Mouse (Mus musculus): ENCODE measurements around the gene Usp54. TPM values are rescaled to one million over a fixed set of nuclear protein-coding genes. Genes with fewer than 3 reads are reported as not detected.
A peak's percentile ranks its signal among the peaks of the same experiment; 100 is the strongest.

Usp54 gene
- polyA plus RNA-seq (2014; fragmentation: Nextera tagmentation; extraction: Ambion mirVana): 20.8 and 21.0 TPM in 2 replicates

DNA sequence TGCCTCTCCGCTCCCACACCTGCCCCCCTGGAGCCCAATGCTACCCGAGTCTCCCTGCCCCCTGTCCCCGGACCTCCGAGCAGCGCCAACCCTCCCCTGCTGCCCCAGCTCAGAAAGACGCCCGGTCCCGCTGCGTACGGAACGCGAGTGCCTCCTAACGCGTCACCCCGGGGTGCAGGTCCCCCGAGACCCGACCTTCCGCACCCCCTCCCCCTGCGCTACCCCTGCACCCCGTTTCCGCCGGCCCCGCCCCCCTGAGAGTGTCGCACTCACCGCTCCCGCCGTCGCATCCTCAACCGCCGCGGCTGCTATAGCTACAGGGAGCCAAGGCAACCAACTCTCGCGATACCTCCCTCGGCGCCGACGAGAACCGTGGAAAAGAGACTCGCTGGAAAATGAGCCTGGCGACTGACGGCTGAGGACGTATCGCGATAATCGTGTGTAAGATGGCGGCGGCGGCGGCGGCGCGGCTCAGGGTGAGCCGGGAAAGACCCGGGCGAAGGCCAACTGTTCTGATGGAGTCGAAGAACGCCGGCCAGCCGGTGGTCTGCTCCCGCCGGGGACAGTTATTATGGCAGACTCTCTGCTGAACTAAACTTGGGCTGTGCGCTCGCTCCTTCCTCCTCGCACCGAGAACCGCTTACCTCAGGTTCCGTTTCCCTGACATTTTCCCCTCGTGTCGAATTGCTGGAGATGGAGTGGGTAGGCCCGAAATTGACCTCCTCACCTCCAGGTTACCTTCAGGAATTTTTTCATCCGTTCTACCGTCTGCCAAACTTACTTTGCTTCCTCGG lies at the start of gene Usp54:
Usp54 (minus strand) TSS at position 420 of the 794 bp plus-strand sequence.
- Histone ChIP-seq H3K9me3 (ENCODE audit: control insufficient read depth, low read length) (no peaks in the 10 kb centered on the region), H3K4me3 (ENCODE audit: low read depth, low read length) (peak within 1 kb of the TSS; percentile 79), H3K27ac (ENCODE audit: low read depth, low read length) (peak within 1 kb of the TSS; percentile 85), H3K9ac (ENCODE audit: low read length) (peak within 1 kb of the TSS; percentile 94), H3K36me3 (ENCODE audit: control insufficient read depth, insufficient read depth, low read length) (no peaks in the 10 kb centered on the region), H3K4me1 (replicated peaks; ENCODE audit: control insufficient read depth, insufficient read depth, low read length) (no peaks in the 10 kb centered on the region), H3K4me2 (ENCODE audit: low read depth, low read length, severe bottlenecking) (peak within 1 kb of the TSS; percentile 87), H3K27me3 (ENCODE audit: control insufficient read depth, insufficient read depth, low read length) (no peaks in the 10 kb centered on the region)
- DNase-seq (ENCODE audit: low spot score) (peak; percentile 98), ATAC-seq (replicated peaks; ENCODE audit: low FRiP score) (peak; percentile 96)
- under 1% methylated on average over 72 of the region's 73 CpGs for WGBS

- ATAC-seq (replicated peaks; ENCODE audit: low FRiP score) (no peak), DNase-seq (ENCODE audit: low spot score) (no peak)
- Histone ChIP-seq H3K4me1 (replicated peaks; ENCODE audit: control insufficient read depth, insufficient read depth, low read length) (no peaks in the 10 kb centered on the region), H3K36me3 (ENCODE audit: control insufficient read depth, insufficient read depth, low read length) (peaks cover 10% of the 10 kb centered on the region), H3K27ac (ENCODE audit: low read depth, low read length) (no peak overlapping the region), H3K9ac (ENCODE audit: low read length) (no peak overlapping the region), H3K4me2 (ENCODE audit: low read depth, low read length, severe bottlenecking) (no peak overlapping the region), H3K4me3 (ENCODE audit: low read depth, low read length) (no peak overlapping the region), H3K9me3 (ENCODE audit: control insufficient read depth, low read length) (no peaks in the 10 kb centered on the region), H3K27me3 (ENCODE audit: control insufficient read depth, insufficient read depth, low read length) (no peaks in the 10 kb centered on the region)
- whole genome bisulfite sequencing: 89% methylated on average over 2 of the region's 2 CpGs
Observed at GRCm38 (mm10) chr14:20689009-20689408, 48.1 kb upstream of the Usp54 start.

GRCm38 (mm10) chr14:20686576-20686975 lies 45.7 kb upstream of the Usp54 start:
- H3K4me3 ChIP-seq (ENCODE audit: low read depth, low read length): no peak overlapping the region
- DNase-seq (ENCODE audit: low spot score) (no peak), ATAC-seq (replicated peaks; ENCODE audit: low FRiP score) (no peak)
- H3K27me3 ChIP-seq (ENCODE audit: control insufficient read depth, insufficient read depth, low read length): no peaks in the 10 kb centered on the region
- no peaks in the 10 kb centered on the region for H3K4me1 ChIP-seq (replicated peaks; ENCODE audit: control insufficient read depth, insufficient read depth, low read length)
- peaks cover 14% of the 10 kb centered on the region for H3K36me3 ChIP-seq (ENCODE audit: control insufficient read depth, insufficient read depth, low read length)
- no peaks in the 10 kb centered on the region for H3K9me3 ChIP-seq (ENCODE audit: control insufficient read depth, low read length)
- no peak overlapping the region for H3K4me2 ChIP-seq (ENCODE audit: low read depth, low read length, severe bottlenecking)
- whole genome bisulfite sequencing: 97% methylated on average over 3 of the region's 3 CpGs
- H3K27ac ChIP-seq (ENCODE audit: low read depth, low read length): no peak overlapping the region
- H3K9ac ChIP-seq (ENCODE audit: low read length): no peak overlapping the region

DNA sequence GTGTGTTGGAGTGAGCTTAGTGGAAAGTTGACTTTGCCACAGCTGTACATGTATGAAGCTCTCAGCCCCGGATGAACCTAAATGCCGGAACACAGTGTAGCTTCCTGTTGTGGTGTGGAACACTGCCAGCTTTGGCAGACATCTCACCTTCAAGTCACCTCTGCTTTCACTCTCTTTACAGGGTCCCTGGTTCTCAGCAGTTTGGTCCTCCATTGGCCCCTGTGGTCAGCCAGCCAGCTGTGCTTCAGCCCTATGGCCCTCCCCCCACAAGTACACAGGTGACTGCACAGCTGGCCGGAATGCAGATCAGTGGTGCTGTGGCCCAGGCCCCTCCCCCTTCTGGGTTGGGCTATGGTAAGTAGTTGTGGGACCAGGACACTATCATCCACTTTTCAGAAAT lies 41.6 kb upstream of the Usp54 start:
- no peak overlapping the region for H3K9ac ChIP-seq (ENCODE audit: low read length)
- H3K4me1 ChIP-seq (replicated peaks; ENCODE audit: control insufficient read depth, insufficient read depth, low read length): no peaks in the 10 kb centered on the region
- no peaks in the 10 kb centered on the region for H3K27me3 ChIP-seq (ENCODE audit: control insufficient read depth, insufficient read depth, low read length)
- peaks cover 12% of the 10 kb centered on the region; the same call in 1 of the 2 replicates for H3K36me3 ChIP-seq (ENCODE audit: control insufficient read depth, insufficient read depth, low read length)
- no peak for DNase-seq (ENCODE audit: low spot score)
- no peaks in the 10 kb centered on the region for H3K9me3 ChIP-seq (ENCODE audit: control insufficient read depth, low read length)
- H3K4me2 ChIP-seq (ENCODE audit: low read depth, low read length, severe bottlenecking): no peak overlapping the region
- ATAC-seq (replicated peaks; ENCODE audit: low FRiP score): no peak
- H3K27ac ChIP-seq (ENCODE audit: low read depth, low read length): no peak overlapping the region
- no peak overlapping the region for H3K4me3 ChIP-seq (ENCODE audit: low read depth, low read length)
- 85% methylated on average over 3 of the region's 3 CpGs for WGBS

- Histone ChIP-seq H3K9ac (ENCODE audit: low read length) (no peak overlapping the region), H3K27me3 (ENCODE audit: control insufficient read depth, insufficient read depth, low read length) (no peaks in the 10 kb centered on the region), H3K36me3 (ENCODE audit: control insufficient read depth, insufficient read depth, low read length) (peaks cover 12% of the 10 kb centered on the region; the same call in 1 of the 2 replicates), H3K9me3 (ENCODE audit: control insufficient read depth, low read length) (no peaks in the 10 kb centered on the region), H3K4me1 (replicated peaks; ENCODE audit: control insufficient read depth, insufficient read depth, low read length) (no peaks in the 10 kb centered on the region), H3K27ac (ENCODE audit: low read depth, low read length) (no peak overlapping the region), H3K4me2 (ENCODE audit: low read depth, low read length, severe bottlenecking) (no peak overlapping the region), H3K4me3 (ENCODE audit: low read depth, low read length) (no peak overlapping the region)
- WGBS: 94% methylated on average over 2 of the region's 2 CpGs
- ATAC-seq (replicated peaks; ENCODE audit: low FRiP score): no peak
- no peak for DNase-seq (ENCODE audit: low spot score)
Observed at GRCm38 (mm10) chr14:20681742-20682141, 40.9 kb upstream of the Usp54 start.

GRCm38 (mm10) chr14:20677906-20678305 lies 37.0 kb upstream of the Usp54 start:
- H3K27ac ChIP-seq (ENCODE audit: low read depth, low read length): no peak overlapping the region
- no peak for ATAC-seq (replicated peaks; ENCODE audit: low FRiP score)
- DNase-seq (ENCODE audit: low spot score): no peak
- peaks cover 5% of the 10 kb centered on the region; the same call in 1 of the 2 replicates for H3K36me3 ChIP-seq (ENCODE audit: control insufficient read depth, insufficient read depth, low read length)
- no peaks in the 10 kb centered on the region for H3K9me3 ChIP-seq (ENCODE audit: control insufficient read depth, low read length)
- H3K4me2 ChIP-seq (ENCODE audit: low read depth, low read length, severe bottlenecking): no peak overlapping the region
- no peak overlapping the region for H3K4me3 ChIP-seq (ENCODE audit: low read depth, low read length)
- WGBS: 94% methylated on average over 4 of the region's 4 CpGs
- no peaks in the 10 kb centered on the region for H3K4me1 ChIP-seq (replicated peaks; ENCODE audit: control insufficient read depth, insufficient read depth, low read length)
- no peaks in the 10 kb centered on the region for H3K27me3 ChIP-seq (ENCODE audit: control insufficient read depth, insufficient read depth, low read length)
- H3K9ac ChIP-seq (ENCODE audit: low read length): no peak overlapping the region

DNA sequence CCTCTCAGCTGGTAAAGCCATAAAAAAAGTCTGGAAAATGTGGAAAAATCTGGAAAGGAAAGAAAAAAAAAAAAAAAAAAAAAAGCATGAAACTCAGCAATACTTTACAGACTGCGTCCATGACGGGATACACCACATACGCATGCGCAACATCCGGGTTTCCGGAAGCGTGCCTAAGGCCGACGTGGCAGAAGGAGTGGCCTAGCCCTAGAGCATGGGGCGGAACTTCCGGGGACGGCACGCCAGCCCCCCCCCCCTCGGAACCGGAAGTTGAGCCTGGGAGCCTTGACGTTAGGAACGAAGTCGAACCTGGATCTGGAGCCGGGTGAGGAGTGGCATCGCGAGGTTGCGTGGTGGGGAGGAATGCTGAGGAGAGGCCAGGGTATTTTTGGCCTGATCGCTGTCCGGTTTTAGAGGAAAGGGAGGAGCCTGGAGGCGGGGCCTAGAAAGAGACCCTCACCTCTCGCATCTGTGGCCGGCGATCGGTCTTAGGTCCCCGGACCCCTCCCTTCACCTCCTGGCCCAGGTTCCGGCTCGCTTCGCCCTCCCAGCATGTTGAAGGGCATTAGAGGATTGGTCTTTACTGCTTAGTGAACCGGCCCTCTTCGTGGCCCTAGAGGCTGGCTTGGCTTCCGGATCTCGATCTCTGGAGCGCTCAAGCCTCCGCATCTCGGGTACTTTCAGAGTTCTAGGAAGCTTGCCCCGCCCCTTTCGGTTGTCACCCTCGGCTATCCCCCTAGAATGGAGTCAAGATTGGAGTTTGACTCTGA lies 33.4 kb upstream of the Usp54 start, which contains the start of gene Sec24c:
Sec24c (plus strand) TSS at position 245 of the 770 bp plus-strand sequence.
- Histone ChIP-seq H3K27ac (ENCODE audit: low read depth, low read length) (peak within 1 kb of the TSS; percentile 76), H3K36me3 (ENCODE audit: control insufficient read depth, insufficient read depth, low read length) (no peaks in the 10 kb centered on the region; the same call in 1 of the 2 replicates), H3K4me1 (replicated peaks; ENCODE audit: control insufficient read depth, insufficient read depth, low read length) (no peaks in the 10 kb centered on the region), H3K9me3 (ENCODE audit: control insufficient read depth, low read length) (no peaks in the 10 kb centered on the region), H3K27me3 (ENCODE audit: control insufficient read depth, insufficient read depth, low read length) (no peaks in the 10 kb centered on the region), H3K9ac (ENCODE audit: low read length) (peak within 1 kb of the TSS; percentile 74), H3K4me3 (ENCODE audit: low read depth, low read length) (peak within 1 kb of the TSS; percentile 82), H3K4me2 (ENCODE audit: low read depth, low read length, severe bottlenecking) (peak within 1 kb of the TSS; percentile 62)
- peak; percentile 99 for DNase-seq (ENCODE audit: low spot score)
- peak; percentile 98 for ATAC-seq (replicated peaks; ENCODE audit: low FRiP score)
- under 1% methylated on average over 39 of the region's 43 CpGs for WGBS

GRCm38 (mm10) chr14:20673735-20674063 lies 32.8 kb upstream of the Usp54 start:
- DNase-seq (ENCODE audit: low spot score) (no peak), ATAC-seq (replicated peaks; ENCODE audit: low FRiP score) (peak; percentile 76)
- WGBS: 16% methylated on average over 13 of the region's 13 CpGs
- H3K36me3 ChIP-seq (ENCODE audit: control insufficient read depth, insufficient read depth, low read length): no peaks in the 10 kb centered on the region; the same call in 1 of the 2 replicates
- no peaks in the 10 kb centered on the region for H3K9me3 ChIP-seq (ENCODE audit: control insufficient read depth, low read length)
- no peak overlapping the region for H3K27ac ChIP-seq (ENCODE audit: low read depth, low read length)
- H3K4me1 ChIP-seq (replicated peaks; ENCODE audit: control insufficient read depth, insufficient read depth, low read length): no peaks in the 10 kb centered on the region
- no peaks in the 10 kb centered on the region for H3K27me3 ChIP-seq (ENCODE audit: control insufficient read depth, insufficient read depth, low read length)
- H3K4me2 ChIP-seq (ENCODE audit: low read depth, low read length, severe bottlenecking): peak overlapping the region; percentile 62
- peak overlapping the region; percentile 82 for H3K4me3 ChIP-seq (ENCODE audit: low read depth, low read length)
- peak overlapping the region; percentile 39; the same call in 1 of the 2 replicates for H3K9ac ChIP-seq (ENCODE audit: low read length)
